Mouse (Mus musculus): Measurements from ENCODE around the gene Abcg1.

The Abcg1 gene

DNA sequence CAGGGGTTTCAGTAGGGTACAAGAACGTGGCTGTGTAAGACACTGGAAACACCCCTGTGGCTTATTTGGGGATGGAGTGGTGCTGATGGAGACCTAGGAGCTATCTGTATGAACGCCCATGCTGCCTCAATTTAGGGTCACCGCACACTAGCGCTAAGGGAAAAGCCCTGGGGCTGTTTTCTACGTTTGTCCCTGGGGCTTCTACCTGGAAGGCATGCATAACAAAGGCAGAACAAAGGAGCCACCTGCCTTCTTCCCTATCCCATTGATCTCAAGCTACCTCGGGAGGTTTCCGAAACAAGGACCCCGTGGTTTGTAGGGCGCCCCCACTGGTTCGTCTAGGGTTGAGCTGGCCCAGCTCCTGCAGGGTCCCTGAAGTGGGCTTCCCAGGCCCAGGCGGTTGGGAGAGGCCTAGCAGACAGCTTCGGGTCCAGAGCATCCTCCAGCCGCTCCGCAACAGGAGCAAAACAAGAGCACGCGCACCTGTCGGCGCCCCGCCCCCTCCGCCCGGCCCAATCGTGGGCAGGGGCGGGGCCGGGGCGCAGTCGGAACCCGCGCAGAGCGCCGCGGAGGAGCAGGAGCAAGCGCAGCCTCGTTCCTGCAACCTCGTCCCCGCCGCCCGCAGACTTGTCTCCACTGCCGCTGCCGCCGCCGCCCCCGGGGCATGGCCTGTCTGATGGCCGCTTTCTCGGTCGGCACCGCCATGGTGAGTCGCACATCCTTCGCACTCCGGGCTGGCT lies at the start of gene Abcg1:
Gene Abcg1 (plus strand): TSS at position 525 of the 740 bp plus-strand sequence.
- DNase-seq (ENCODE audit: low spot score): peak; percentile 71

DNA sequence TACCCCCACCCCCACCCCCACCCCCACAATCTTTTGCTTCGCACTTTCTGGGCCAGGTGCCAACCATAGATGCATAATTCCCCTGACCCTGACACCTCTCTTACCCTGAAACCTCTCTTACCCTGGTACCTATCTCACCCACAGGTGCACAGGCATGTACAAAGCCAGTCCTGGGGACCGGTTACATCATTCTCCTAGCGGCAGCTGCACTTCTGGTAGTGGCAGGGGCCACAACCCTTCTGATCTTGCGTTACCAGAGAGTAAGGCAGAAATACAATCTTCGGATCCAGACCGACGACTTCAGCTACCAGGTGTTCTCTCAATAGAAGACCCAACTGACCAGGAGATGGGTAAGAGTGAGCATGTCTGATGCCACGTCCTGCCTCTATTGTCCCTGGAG lies 49.1 kb upstream of the Abcg1 start:
- no peak for DNase-seq (ENCODE audit: low spot score)

DNA sequence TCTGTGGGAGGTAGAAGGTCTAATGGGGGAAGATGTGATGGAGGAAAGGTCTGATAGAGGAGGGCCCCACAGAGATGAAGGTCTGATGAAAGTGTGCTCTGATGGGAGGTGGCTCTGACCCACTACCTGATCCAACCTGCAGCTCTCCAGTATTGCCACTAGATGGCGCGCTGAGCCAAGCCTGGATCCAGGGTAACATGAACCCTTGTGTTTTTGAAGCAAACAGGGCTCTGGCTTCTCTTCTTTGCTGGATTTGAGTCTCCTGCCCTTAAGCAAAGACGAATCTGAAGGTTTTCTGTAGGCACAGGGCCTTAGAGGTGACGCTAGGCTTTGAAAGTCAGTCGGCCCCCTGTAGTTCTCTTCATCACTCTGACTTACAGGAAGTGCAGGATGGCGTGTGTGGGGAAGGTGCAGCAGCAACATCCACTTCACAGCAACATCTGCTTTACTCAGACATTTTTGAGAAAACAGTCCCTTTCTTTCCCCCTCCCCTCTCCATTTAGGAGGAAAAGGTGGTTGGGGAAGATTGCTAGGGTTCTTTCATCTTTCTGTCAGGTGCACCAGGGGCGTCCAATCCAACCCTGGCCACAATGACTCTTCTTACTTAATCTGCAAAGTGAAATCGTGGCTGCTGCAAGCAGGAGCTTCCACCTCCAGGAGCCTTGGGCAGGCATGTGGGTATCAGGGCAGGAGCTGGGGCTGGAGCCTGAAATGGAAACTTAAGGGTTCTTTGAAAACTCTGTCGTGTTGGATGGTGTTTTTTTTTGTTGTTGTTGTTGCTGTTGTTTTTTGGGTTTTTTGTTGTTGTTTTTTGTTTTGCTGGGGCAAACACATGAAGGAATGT lies 45.7 kb upstream of the Abcg1 start:
- DNase-seq (ENCODE audit: low spot score): no peak

- peak; percentile 81 for DNase-seq (ENCODE audit: low spot score)
Measured at GRCm38 (mm10) chr17:31018267-31018666, 39.2 kb upstream of the Abcg1 start.

DNA sequence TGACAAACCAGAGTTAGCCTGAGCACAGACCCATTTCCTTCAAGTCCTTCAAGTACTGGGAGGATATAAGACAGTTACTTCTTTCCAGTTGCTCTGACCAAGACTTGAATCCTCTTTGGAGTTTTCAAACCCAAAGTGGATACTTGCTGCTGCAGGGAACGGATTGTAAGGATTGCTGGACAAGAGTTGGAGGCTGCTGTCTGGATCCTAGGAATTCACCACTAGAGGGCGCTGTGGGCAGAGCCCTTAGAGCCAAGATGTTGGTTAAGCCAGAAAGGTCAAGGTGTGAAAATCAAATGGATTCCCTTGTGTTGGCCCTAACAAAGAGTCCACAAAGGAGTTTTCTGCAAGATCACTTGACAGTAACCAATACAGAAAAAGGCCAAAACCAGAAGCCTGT lies 38.0 kb upstream of the Abcg1 start:
- DNase-seq (ENCODE audit: low spot score): peak; percentile 82

GRCm38 (mm10) chr17:31020078-31020477 lies 37.4 kb upstream of the Abcg1 start:
- no peak for DNase-seq (ENCODE audit: low spot score)

DNA sequence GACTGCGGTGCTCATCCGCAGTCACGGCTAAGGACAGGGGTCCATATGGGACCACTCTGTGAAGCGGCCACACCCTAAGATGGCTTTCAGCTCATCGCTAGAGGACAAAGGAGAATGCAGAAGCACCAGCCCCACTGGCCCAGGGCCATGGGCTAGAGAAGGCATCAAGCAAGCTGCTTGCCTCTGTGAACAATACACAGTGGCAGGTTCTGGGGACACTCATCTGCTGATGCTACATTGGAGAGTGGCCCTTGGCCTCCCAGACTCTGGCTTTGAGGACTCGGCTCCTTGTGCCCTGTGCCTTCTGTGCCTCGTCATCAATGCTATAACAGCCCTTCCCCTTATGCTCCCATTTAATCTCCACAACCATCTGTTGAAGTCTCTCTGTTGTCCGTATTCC lies 36.2 kb upstream of the Abcg1 start:
- DNase-seq (ENCODE audit: low spot score): peak; percentile 72

DNA sequence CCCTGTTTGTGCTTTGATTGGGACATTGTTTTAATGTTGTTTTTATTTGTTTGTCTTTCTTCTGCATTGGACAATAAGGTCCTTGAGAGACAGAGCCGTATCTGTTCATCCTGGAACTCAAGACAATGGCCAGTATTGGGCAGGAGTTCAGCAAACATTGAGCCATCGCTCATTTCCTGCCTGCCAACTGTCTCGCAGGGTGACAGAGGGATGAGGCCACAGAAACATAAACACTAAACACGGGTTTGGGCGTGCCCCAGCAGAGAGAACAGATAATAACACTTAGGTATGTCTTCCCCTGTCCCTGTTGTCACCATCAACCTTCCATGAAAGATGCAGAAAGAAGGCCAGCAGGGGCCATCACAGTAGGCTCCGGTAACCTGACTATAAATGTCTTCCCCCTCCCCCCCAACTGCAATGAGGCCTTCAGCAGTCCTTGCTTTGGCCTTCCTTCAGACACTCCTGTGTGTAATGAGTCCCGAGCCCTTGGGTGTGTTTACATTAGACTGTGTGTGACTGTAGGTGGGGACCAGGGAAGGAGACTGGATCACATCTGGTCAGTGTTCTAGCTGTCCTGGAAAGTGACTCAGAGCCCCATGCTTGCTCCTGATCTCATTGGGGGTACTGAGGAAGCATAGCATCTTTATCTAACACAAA lies 33.2 kb upstream of the Abcg1 start:
- DNase-seq (ENCODE audit: low spot score): peak; percentile 41

- DNase-seq (ENCODE audit: low spot score): no peak
Measured at GRCm38 (mm10) chr17:31024782-31025125, 32.7 kb upstream of the Abcg1 start.

GRCm38 (mm10) chr17:31026986-31027385 lies 30.5 kb upstream of the Abcg1 start:
- DNase-seq (ENCODE audit: low spot score): no peak

DNA sequence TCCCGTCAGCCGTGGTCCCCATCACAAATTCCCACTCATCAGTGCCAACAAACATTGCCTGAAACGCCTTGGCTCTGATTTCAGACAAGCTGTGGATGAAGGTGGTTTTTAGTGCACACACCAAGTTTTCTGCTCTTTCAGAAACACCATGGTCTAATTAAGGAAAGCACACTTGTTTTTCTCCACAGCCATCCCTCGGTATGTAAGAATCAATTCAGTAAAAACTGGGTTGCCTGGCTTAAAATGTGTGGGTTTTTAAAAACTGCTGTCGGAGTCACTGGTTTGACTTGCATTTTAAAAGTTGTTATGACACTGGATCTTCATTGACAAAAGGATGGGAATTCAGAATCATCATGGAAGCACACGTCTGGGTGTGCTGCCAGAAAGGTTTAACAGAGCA lies 29.8 kb upstream of the Abcg1 start:
- DNase-seq (ENCODE audit: low spot score): no peak

- no peak for DNase-seq (ENCODE audit: low spot score)
Measured at GRCm38 (mm10) chr17:31028821-31029370, 28.6 kb upstream of the Abcg1 start.

DNA sequence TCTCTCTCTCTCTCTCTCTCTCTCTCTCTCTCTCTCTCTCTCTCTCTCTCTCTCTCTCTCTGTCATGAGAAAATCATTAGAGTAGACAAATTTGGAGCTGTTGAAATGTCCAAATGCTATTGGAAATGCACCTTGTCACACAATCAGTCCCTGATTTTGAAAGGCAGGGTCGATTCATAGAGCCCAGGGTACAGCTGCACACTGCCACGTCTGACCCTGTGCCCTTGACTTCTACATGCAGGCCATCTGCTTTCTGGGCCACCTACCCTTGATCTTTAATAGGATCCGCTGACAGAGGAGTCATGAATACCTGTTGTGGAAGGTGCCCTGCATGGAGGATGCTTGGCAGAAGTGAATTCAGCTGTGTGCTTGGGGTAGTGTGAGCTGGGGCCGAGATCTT lies 28.1 kb upstream of the Abcg1 start:
- no peak for DNase-seq (ENCODE audit: low spot score)

GRCm38 (mm10) chr17:31032341-31032740 lies 25.1 kb upstream of the Abcg1 start:
- DNase-seq (ENCODE audit: low spot score): no peak

DNA sequence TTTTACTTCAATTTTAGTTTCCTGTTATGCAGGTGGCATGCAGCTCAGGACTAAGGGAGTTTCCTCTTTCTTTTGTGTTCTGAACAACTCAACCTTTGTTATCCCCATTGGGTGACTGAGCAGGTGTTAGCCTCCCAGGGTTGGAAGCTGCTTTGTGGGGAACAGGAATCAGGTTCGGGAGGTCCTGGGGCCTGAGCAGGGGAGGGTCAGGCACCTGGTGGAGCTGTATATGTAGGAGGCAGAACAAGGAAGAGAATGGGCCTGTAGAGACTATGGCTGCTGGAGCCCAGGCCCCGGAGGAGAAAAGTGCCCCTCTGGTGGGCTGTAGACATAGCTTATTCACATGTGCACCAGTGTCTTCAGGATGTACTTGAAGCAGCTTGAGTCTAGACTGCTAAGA lies 24.2 kb upstream of the Abcg1 start:
- DNase-seq (ENCODE audit: low spot score): no peak

GRCm38 (mm10) chr17:31034165-31034564 lies 23.3 kb upstream of the Abcg1 start:
- no peak for DNase-seq (ENCODE audit: low spot score)

DNA sequence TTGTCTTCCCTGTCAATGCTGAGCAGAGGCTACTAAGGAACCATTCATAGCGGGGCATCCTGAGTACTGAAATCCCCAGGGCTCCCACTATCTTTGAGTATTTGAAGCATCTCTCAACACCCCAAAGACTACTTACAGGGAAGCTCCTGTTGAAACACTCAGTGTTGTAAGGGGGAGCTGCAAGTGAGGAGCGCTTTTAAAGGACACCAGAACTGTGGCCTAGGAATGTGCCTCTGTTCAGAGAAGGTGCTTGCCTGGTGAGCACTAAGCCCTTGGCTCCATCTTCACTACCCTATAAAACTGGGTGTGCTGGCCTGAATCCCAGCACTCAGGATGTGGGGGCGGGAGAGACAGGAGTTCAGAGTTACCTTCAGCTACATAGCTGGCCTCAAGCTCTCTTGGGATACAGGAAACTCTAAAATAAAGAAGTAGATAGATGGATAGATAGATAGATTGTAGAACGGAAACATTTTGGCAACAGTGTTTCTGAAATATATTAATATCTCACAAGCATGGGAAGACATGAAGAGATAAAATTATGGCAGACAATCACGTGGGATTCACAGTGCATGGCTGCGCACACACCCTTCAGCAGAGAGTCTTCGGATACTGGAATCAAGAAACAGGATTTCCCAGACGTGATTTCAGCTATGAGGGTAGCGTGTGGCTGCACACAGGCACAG lies 22.7 kb upstream of the Abcg1 start:
- DNase-seq (ENCODE audit: low spot score): no peak

- DNase-seq (ENCODE audit: low spot score): peak; percentile 78
Measured at GRCm38 (mm10) chr17:31036168-31036876, 21.2 kb upstream of the Abcg1 start.

- DNase-seq (ENCODE audit: low spot score): no peak
Measured at GRCm38 (mm10) chr17:31037331-31037730, 20.1 kb upstream of the Abcg1 start.

DNA sequence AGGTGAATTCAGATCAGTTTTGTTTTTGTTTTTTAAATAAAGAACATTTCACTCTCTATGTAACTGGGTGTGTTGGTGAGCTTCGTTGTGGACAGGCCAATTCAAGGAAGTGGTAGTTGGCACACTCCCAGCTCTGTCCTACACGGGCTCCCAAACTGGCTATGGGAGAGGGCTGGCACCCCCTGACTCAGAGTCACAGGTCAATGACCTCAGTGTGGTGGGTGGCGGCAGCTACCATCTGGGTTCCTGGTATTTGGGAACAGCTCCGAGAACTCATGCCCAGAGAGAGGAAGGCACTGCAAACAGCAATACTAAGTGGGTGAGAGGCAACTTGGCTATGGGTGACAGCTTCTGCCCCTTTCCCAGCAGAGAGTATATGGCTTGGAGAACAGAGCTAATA lies 19.1 kb upstream of the Abcg1 start:
- DNase-seq (ENCODE audit: low spot score): peak; percentile 79

- no peak for DNase-seq (ENCODE audit: low spot score)
Measured at GRCm38 (mm10) chr17:31039626-31040025, 17.8 kb upstream of the Abcg1 start.

Data from layer of hippocampus, adult 11-12 months (tissue).